Mouse (Mus musculus): ENCODE measurements around the gene Ifi27.

DNA sequence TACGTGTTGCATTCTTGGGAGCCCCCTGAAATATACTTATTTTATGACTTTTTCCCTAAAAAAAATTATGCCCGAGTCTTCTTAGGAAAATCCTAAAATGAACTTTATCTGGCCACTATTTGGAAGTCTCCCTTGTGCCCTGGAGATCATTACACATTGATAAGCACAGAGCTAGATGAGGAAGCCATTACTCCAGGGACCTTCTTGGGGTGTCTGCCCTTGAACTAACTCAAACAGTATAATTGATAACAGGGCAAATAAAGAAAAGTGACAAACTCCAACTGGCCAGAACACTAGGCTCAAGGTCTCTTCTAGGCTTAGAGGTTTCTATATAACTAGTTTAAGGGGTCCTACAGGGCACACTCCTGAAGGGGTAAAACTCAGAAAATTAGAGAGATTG lies 53.7 kb downstream of the Ifi27 start:
- TF ChIP-seq CTCF (IDR thresholded peaks at IDR 0.05; ENCODE audit: low read depth, low read length), result no peak
- TF ChIP-seq POLR2AphosphoS5 (IDR thresholded peaks at IDR 0.05; ENCODE audit: insufficient replicate concordance, low read depth, low read length), result no peak
- TF ChIP-seq TAL1 (conservative IDR thresholded peaks at IDR 0.05; ENCODE audit: low read depth, low read length), result no peak

All from G1E (cell line).